Mouse (Mus musculus) effector memory CD4-positive, alpha-beta T cell, adult 5 months (primary cell): ENCODE data around the gene Cycs. TPM values are rescaled to one million over a fixed set of nuclear protein-coding genes. Genes with fewer than 3 reads are reported as not detected.

Source experiments
- polyA plus RNA-seq: library from polyadenylated mRNA; unstranded; fragments of 100-300 nt; shearing (Covaris generic); gene quantifications from one replicate; pipeline ENCODE4 v1.2.1, GENCODE M21; 2017

Cycs gene
- polyA plus RNA-seq: 39.0 TPM

DNA sequence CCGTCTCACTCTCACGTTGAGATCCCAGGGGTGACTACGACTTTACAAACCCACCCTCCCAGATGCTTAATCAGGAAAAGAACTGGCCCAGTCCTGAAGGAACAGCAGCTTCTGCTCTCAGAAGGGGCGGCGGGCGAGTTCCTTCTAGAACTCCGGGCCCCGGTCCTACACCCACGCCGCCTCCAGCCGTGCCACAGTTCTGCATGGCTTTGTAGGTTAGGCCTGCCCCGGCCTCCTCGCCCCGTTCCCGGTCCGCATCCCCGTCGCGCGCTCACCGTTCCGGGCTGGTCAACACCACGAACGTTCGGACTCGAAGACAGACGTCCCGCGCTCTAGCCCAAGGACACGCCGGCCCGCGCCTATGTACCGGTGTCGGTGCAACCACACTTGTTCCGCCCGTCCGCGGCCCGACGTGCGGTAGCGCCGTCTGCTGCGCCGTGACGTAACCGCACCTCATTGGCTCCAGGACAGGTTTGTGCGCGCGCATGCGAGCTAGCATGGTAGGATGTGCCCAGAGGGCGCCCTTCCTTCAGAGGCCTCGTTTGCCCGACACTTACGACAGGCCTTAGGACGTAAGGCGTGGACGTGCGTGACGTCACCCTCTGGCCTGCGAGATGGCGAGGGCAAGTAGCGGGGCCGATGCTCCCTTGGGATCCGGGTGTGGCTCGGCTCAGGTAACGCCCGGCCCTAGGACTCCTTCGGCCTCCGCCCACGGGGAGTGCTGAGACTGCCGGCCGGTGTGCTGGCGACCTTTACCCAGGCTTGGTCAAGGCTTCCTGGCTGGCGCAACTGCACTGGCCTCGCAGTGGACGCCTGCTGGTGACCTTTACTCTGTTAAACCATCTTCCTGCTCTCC lies at the start of gene Cycs:
TSS of gene Cycs (minus strand) at position 398 of the 856 bp plus-strand sequence.

DNA sequence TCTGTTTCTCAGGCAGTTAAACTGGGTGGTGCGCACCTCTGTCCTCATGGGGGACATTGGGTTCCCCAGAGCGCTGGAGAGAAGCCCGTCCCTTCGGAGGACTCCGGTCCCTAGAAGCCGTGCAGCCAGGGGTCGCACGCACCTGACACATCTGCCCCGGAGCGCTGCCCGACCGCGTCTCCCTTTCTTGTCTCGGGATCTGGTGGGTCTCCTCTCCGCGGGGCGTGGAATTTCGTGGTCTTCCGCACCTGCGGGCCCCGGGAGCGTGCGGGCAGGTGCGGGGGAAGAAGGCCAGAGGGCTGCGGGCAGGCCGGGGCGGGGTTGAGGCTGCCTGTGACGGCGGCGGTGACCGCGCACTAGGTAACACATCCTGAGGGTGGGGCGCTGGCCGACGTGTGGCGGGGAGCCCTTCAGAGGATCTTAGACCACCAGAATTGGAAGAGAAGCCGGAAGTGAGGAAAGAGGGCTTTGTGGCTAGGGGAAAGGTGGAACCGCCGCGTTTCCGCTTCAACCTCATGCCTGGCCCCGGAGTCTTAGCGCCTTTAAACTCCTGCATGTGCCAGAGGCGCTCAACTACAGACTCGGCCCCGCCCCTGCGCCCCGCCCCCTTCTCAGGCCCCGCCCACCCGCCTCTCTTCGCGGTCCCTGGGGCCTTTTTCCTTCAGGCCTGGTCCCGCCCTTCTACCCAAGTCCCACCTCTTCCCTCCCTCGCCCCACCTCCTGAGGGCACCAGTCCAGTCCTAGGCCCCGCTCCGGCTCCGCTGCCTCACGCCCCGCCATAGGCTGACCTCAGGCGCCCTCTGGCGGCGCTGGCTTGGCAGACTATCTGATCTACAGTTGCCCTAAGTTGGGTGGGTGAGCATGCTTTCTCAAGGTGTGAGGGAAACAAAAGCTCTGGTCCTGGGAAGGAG lies 30.2 kb upstream of the Cycs start, which contains the start of gene 4921507P07Rik:
TSS of gene 4921507P07Rik (minus strand) at position 332 of the 911 bp plus-strand sequence.

Other genes starting within 250 kb of the Cycs start
- 71.1 TPM for gene Osbpl3, start 110.3 kb downstream of the Cycs start, polyA plus RNA-seq
- gene 4921507P07Rik, start 30.1 kb upstream of the Cycs start, polyA plus RNA-seq: 0.77 TPM
- gene Npvf, start 87.9 kb upstream of the Cycs start, polyA plus RNA-seq: not detected